Mouse (Mus musculus) activated CD4-positive, CD25-positive, alpha-beta regulatory T cell, adult 4 months (primary cell): ENCODE data around the gene Cyp51. TPM values are rescaled to one million over a fixed set of nuclear protein-coding genes. Genes with fewer than 3 reads are reported as not detected.

ENCODE experiments used
- polyA plus RNA-seq, 2 experiments: library from polyadenylated mRNA; unstranded; fragments of 100-300 nt; shearing (Covaris generic); gene quantifications; one replicate each; pipeline ENCODE4 v1.2.1; 2017

Gene Cyp51
- polyA plus RNA-seq, 2 experiments from 2014 or later = 53.7 TPM

Other genes starting within 250 kb of the Cyp51 start
- gene Mterf1a, start 210.8 kb downstream of the Cyp51 start, polyA plus RNA-seq = 10 to 100 TPM; 24.3 to 27.5 TPM
- gene Akap9, start 176.7 kb downstream of the Cyp51 start, polyA plus RNA-seq = 100 to 1,000 TPM; 116 to 142 TPM
- 10 to 100 TPM; 10.2 to 14.2 TPM for gene Mterf1b, start 87.6 kb upstream of the Cyp51 start, polyA plus RNA-seq